Mouse (Mus musculus) kidney, postnatal 10 days (tissue): Measurements from ENCODE around the gene Traf3ip3.
A peak's percentile ranks its signal among the peaks of the same experiment; 100 is the strongest.

Source experiments
- DNase-seq: peaks from one replicate; pipeline ENCODE4 v3.0.0; 2021; ENCODE audit warnings: mixed read lengths

Gene Traf3ip3

DNA sequence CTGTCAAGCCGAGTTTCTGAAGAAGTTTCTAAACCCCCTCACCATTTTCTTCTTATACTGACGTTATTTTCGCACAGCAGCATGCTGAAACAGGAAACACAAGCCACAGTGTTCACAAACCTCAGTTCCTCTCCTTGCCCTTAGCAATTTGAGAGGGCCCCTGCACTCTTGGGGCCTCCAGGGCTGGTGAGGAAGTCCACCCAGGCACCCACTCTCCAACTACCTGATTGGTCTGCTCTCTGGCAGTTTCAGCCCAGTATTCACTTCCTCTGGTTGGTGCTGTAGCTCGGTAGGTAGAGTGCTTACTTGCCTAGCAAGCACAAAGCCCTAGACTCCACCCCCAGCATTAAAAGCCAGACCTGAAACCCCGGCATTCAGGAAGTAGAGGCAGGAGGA is at the start of gene Traf3ip3:
Gene Traf3ip3, minus strand, starts transcription at position 321 of the 396 bp plus-strand sequence.
- no peak for DNase-seq

DNA sequence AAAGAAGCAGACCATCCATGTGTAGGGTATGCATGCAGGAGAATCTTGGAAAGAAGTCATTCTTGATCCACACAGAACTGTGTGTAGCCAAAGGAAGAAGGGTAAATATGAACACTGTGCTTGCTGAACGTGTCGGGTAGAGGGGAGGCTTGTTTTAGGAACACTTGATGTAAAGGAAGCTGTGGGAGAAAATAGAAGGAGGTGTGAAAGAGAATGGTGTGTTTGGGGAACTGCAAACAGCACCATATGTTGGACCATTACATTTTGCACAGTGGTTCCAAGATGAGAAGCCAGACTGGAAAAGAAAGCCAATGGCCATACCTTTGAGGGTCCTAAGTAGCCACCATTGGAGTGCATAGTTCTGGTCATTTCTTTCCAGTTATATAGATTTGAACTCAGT is 48.5 kb upstream of the Traf3ip3 start:
- DNase-seq: no peak

DNA sequence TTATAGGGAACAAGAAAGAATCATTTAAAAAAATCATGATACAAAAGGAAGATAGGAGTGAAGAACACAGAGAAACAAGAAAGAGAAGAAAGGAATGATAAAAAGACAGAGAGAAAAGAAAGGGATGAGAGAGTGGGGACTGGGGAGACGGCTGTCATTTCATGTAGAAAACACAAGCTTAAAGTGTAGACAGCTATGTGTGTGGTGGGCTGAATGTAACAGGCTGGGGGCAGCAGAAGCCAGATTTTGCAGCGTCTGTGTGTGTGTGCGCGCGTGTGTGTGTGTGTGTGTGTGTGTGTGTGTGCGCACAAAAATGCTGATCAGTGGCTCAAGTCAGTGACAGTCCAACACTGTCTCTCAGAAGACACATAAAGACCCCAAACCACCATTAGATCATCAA is 42.7 kb upstream of the Traf3ip3 start:
- no peak for DNase-seq

DNA sequence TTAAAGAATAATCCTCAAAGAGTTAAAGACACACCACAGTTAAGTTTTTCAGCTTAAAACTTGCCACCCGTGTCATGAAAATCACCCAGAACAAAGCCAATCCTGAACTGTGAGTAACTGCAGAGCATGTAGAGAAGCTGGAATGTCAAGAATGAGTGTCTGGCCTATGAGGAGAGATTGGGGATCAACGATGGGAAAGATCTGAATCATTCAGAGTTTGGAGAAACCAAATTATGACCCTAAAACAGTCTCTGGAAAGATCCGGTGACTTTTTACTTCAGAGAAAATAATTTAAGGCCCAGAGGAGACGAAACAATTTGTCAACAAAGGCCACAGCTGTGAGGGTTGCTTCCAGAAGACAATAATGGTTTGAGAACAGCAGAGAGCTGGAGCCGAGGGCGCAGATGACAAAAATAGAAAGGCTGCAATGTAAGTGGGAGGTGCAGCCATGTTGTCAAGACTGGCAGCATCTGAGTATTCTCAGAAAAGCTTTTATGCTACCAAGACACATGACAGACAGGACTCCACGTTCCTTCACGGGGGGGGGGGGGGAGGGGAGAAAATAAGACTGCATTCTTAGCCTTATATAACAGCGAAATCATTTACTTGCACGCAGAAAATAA is 42.2 kb upstream of the Traf3ip3 start:
- DNase-seq: no peak

DNA sequence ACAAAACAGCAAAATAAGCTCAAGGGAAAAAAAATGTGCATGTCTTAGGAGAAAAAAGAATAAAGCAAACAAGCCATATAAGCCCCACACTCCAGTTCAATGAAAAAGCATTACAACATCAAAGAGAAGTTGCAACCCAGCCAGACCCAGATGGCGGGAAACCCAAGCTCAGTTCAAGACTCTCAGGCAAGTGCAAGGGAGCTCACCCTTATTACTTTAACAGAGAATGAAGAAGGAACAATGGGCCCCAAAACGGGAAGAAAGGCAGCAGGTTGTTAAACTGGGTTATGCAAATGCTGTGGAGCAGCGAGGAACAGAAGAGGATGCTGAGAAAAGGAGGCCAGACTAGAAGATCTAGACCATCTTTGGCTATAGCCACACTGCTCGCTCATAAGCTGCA is 41.4 kb upstream of the Traf3ip3 start:
- DNase-seq: no peak

DNA sequence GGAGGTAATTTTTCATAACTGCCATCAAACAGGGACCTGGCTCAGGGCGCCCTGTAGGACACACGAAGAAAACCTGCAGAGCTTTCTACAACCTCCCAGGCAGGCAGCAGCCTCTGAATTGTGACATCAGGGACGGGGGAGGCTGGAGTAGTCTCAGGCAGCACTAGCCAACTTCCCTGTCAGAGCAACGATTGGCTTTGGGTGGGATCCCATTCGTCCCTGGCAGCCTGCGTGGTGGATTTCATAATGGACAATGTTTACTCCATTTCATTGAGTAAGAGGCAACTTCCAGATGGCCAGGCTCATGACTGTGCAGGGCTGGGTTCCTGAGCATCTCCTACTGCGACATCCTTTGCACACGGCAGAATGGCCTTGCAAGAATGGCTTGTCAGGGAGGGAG is 40.7 kb upstream of the Traf3ip3 start:
- DNase-seq: peak; percentile 56

DNA sequence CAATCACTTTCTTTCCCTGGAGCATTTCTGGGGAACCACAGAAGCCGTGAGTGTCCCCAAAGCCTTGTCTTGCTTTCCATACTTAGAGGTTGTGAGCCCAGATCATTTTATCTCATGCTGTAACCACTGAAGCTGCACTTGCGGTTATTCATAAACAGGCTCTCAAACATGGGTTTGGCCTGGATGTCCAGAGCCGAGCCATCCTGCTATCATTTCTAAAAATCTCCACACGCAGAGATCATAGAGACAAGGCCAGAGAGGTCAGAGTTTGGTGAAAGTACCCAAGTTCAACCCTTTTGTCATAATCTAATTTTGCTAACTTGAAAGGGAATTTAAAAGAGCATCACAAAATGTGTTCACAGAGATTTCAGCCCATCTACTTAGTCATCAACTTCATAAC is 39.9 kb upstream of the Traf3ip3 start:
- no peak for DNase-seq

DNA sequence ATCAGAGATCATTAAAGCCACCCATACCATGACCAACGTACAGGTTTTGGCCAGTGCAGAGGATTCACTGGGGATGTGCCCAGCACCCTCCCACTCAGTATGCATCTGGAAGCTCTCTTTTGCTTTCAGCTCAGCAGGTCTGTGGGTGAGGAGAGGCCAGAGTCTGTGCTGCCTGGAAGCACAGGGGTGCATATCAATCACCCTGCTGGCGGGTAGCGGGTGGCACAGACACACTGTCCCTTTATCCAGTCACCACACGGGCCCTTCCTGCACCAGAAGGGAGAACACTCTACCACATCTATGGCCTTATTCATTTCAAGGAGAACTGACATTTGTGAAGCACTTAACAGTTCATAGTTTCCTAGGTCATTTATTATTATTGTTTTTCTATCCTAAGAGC is 36.9 kb upstream of the Traf3ip3 start:
- no peak for DNase-seq

DNA sequence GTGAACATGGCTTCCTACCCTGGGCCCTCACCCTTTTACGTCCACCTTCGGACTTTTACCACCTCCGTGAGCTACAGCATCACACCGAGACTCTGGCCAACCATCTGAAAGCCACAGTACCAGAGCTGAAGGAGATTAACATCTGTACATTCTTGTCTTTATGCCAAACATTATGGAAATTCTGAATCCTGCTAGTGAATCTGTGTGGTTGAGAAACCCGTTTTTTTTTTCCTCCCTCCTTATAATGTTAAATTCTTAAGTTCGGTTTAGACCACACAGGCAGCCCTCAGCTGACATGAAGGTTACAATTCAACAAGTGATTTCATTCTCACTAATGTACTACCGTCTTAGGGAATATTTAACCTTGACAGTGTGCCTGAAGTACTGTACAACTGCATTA is 33.4 kb upstream of the Traf3ip3 start:
- DNase-seq: no peak

DNA sequence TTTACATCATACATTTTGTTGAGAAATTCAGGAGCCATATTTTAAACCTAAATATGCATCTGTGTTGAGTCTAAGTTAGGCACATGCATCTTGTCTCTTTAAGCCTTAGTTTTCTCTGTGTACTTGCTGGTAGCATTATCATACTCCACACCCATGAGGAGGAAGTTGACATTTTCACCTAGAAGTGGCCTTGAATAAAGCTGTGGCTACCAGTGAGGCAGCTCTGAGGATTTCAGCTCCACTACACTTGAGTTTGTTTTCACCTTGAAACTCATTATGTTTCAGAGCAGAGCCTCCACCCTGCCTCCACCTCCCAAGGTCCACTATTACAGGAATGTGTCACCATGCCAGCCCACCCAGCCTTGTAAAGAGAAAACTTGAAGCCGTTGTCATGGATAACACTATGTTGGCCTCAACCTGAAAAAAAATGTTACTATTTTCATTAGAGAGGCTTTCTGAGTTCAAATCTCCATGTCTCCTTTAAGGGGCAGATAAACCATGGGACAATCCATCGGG is 32.7 kb upstream of the Traf3ip3 start:
- no peak for DNase-seq

DNA sequence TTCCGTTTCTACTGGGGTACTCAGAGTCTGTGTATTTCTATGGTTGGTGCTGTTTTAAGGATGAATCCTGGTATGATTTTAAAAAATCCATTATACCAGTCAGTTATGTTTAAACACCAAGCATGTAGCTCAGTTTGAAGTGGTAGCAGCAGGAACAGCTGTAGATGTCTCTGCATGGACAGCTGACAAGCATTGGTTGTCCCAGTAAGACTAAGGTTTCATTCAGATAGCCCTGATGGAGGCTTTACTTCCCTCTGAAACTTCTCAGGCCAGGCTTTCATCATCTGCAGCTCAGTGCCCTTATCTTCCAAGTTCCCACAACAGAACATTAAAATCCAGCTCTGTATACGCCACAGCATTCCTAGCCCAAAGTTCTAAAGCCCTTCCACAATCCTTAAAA is 31.2 kb upstream of the Traf3ip3 start:
- DNase-seq: no peak

DNA sequence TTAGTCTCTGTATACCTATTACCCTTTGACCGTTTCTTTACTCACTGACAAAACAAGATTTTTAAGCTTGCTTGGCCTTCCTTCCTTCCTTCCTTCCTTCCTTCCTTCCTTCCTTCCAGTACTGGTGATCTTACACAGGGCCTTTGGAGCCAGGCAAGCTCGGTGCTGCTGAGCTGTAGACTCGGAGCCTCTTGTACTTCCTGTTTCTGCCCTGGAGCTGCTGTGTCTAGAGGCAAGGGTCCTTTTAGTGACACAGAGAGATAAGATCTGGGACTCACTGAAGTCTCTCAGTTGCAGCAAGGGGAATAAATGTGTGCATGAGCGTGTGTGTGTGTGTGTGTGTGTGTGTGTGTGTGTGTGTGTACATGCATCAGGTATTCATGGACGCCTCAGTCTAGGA is 29.4 kb upstream of the Traf3ip3 start:
- no peak for DNase-seq

DNA sequence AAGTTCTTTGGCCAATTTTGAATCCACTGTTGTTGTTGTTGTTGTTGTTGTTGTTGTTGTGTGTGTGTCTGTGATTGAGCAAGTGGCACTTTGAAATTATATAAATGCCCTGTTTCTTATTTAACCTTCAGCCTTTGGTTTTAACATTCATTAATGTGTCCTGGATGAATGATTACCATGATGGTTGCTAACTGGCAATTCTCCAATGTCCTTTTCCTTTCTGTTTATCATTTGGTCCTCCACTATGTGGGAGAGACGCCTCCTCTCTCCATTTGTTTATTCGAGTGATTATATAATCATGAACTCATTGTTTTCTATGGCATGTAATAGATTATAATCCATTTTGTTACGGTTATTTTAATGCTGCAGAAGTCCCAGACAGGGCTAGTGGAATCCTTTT is 29.0 kb upstream of the Traf3ip3 start:
- no peak for DNase-seq

DNA sequence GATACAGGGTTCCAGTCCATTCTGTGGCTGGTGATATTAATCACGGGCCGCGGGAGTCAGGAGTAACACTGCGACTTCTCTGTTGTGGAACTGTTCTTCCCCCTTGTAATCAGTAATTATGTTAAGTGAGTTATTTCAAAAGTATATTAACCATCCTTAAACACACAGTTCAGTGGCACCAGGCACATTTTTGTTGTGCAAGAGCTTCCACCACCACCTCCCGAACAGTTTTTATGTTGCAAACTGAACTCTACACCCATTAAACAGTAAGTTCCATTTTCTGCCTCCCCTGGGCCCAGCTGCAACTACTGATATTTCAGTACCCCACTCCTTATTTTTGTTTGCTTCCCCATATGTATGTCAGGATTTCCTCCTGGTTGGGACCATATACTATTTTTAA is 28.1 kb upstream of the Traf3ip3 start:
- DNase-seq: no peak

DNA sequence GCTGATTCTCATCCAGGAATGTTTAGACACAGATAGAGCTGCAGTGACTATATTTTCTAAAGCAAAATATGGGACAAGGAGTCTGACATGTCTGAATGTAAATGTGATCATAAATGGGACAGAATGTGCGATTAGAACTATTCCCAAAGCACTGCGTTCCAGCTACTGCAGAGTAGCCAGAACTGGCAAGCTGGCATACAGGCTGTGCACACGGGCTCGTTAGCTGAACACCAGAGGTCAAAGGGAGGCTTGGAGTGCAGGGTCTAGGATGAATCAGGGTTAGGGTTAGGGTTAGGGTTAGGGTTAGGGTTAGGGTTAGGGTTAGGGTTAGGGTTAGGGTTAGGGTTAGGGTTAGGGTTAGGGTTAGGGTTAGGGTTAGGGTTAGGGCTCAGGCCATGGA is 26.0 kb upstream of the Traf3ip3 start:
- DNase-seq: no peak

DNA sequence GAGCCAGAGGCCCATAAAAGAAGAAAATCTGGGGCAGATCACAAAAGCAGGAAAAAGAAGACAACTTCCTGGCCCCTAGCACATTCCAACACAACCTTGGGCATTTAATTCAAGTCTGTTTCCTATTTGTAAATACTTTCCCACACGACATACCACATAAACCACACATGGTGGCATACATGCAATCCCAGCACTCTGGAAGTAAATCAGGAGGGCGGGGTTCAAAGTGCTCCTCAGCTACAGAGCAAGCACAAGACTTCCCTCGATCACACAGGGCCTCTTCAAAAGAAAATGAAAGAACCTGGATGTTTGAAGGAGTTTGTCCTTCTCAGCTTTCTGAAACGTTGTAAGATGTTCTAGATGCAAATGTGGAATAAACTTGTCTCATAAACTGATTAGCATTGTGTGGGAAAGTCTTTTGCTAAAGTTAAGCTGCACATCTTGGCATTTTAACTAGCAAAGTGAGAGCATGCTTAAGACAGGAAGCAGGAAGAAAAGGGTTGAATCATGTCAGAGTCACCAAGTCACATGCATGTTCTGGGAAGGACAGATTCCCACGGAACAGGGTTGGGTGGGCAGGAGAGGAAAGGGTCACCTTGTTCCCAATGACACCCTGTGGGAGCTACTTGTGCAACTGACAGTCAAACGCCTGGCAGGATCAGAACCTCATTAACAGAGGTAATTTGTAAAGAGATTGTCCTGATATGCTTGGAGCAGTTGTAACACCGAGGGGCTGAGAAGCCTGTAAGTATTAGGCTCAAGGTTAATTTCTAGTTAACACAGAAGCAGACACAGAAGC is 25.4 kb upstream of the Traf3ip3 start:
- peak; percentile 44 for DNase-seq

DNA sequence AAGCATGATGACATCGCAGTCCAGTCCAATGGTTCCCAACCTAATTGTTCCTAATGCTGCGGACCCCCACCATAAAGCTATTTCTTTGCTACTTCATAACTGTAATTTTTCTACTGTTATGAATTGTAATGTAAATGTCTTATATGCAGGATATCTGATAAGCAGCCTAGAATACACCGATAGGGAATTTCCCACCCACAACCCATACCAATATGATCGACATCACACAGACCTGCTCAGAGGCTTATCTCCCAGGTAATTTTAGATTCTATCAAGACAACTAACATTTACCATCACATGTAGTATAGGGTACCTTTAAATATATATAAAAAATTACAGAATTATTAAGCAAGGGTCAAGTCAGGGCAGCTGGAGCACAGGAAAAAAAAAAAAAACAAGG is 24.6 kb upstream of the Traf3ip3 start:
- DNase-seq: no peak

DNA sequence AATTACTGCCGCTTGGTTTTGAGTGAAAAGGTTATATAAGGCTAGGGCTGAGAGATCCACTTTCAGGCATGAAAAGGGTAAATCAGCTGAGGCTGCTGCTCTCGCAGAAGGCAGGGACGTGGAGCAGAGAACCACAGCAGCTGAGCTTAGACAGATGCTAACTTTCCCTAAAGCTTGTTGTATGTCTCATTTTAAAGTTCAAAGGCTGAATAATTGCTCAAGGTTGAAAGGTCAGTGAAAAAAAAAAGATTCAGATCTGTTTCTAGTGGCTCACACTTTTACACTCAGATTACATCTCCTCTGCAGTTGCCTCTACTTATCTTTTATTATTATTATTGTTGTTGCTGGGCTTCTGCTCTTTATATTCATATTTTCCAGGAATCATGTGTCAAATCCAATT is 24.0 kb upstream of the Traf3ip3 start:
- DNase-seq: no peak

DNA sequence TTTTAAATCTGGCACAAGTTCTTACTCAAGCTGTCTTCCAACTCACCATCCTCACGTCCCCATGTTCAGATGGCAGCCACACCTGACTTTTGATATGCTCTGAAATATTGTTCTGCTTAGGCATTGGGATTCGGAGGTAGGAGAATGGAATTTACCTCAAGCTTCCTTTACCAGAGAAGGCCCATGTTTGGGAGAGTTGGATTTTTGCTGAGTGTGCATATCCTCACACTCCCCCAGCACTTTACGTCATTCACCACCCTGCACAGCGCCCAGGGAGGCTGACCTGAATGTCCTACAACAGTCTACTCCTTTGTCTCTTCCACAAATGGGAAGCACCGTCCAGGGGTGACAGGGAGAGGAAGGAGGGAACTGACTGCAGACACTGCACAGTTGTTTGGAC is 18.9 kb upstream of the Traf3ip3 start:
- DNase-seq: no peak

DNA sequence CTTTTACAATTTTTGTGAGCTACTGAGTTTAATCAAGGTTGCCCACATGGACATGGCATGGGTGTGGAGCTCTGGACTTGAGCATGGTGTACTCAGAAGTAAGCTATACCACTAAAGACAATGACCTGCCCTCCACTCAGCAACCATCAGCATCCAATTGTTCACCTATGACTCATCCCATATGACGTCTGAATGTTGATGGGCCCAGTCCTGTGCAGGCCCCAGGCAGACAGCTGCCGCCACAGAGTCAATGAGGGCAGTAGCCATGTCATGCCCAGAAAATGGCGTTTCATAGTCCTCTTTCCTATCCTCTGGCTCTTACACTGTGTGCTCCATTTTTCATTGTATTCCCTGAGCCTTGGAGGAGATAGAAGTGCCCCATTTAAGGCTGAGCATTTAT is 14.5 kb upstream of the Traf3ip3 start:
- no peak for DNase-seq

DNA sequence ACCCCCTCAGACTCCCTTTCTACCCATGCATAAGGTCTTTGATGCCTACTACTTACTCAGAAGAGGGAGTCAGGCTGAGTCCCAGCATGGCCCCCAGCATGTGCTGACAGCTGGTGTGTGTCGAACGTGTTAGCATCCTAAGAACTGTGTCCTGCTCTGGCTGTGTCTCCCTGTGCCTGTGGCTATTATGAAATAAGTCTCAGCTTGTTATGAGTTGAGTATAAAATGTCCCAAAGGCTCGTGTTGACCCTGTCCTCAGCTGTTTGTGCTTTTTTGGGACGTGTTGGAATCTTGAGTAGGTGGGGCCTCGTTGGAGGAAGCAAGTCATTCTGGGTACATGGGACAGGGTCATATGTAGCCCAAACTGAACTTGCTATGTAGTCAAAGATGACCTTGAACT is 12.6 kb upstream of the Traf3ip3 start:
- DNase-seq: no peak

DNA sequence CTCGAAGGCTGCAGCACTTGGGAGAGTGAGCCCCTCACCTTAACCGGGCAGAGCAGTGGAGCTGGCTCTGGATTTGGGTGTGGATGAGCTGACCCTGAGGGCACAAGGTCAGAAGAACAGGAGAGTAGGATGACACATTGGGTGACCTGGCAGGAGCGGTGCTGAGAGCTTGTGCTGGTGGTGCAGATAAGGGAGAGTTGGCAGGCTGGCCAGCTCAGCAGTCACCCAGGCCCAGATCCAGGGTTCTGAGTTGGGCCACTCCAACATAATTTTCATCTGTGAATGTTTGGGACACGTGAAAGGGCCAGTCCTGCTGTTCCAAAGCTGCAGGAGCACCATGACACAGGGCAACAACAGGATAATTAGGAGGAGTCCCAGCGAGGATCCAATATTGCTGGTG is 9.9 kb upstream of the Traf3ip3 start:
- no peak for DNase-seq

DNA sequence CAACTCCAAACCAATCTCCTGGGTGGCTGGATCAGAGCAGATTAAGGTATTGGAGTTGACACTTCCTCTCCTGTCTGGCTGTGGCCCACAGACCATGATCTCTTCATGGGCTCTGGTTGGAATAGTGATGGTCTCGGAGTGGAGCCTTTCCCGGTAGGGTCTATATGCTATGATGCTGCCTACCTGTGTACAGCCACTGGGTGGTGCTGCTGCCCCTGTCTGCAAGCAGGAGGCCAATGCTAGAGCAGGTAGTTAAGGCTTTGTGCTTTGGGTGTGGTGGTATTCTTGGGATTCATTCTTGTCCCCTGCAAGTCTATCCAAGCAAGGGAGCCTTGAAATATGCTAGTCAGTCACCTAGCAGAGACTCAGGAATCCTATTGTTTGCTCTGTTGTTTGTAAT is 6.7 kb upstream of the Traf3ip3 start:
- DNase-seq: peak; percentile 81

DNA sequence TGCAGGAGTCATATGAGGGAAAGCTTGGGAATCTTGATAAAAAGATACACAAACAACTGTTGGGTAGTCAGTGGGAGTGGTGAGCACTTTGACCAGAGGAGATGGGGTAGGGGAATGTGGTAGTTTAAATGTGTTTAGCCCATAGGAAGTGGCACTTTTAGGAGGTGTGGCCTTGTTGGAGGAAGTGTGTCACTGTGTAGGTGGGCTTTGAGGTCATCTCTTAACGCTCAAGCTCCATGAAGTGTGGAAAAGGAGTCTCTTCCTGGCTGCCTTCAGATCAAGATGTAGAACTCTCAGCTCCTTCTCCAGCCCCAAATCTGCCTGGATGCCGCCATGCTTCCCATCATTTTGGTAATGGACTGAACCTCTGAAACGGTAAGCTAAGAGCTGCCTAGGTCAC is 6.0 kb upstream of the Traf3ip3 start, which contains the start of gene Lamb3:
Gene Lamb3, plus strand, starts transcription at position 197 of the 400 bp plus-strand sequence.
- no peak for DNase-seq

DNA sequence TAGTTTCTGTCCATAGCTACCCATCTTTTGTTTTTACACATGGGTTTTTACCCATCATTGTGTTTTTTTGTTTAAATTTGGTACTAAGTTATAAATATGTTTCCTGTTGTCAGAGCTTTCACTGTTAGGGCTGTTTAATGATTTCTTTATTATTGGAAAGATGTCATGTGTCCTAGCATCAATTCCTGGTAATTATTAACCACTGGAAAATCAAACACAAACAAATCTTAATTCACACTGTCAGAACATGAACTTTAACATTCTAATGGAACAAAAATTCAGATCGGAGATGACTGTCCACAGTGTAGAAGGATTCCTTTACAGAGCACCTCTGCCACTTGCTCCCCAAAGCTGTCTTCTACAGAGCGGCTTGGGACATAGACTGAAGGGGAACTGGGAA is 3.9 kb upstream of the Traf3ip3 start:
- DNase-seq: no peak
